Mouse (Mus musculus) effector memory CD4-positive, alpha-beta T cell, adult 7 months (primary cell): ENCODE results near the gene Tnk2. TPM values are rescaled to one million over a fixed set of nuclear protein-coding genes. Genes with fewer than 3 reads are reported as not detected.

Source experiments
- polyA plus RNA-seq: library from polyadenylated mRNA; unstranded; fragments of 100-300 nt; shearing (Covaris generic); gene quantifications from one replicate; pipeline ENCODE4 v1.2.1, GENCODE M21; 2017

Gene Tnk2
- 14.0 TPM for polyA plus RNA-seq

GRCm38 (mm10) chr16:32643661-32644061 is at the start of gene Tnk2:
Gene Tnk2 (plus strand): TSS chr16:32643874.

GRCm38 (mm10) chr16:32608712-32609400 is 34.8 kb upstream of the Tnk2 start, which contains the start of gene Tfrc:
Gene Tfrc (plus strand): TSS chr16:32608920.

Other genes with a start within 250 kb of the Tnk2 start
- gene Tm4sf19, start 243.4 kb upstream of the Tnk2 start, polyA plus RNA-seq = not detected
- gene Tctex1d2, start 224.2 kb upstream of the Tnk2 start, polyA plus RNA-seq = 3.0 TPM
- gene Pcyt1a, start 213.0 kb upstream of the Tnk2 start, polyA plus RNA-seq = 10.9 TPM
- not detected for gene Slc51a, start 156.0 kb upstream of the Tnk2 start, polyA plus RNA-seq
- not detected for gene Zdhhc19, start 147.6 kb upstream of the Tnk2 start, polyA plus RNA-seq
- gene Tfrc, start 35.0 kb upstream of the Tnk2 start, polyA plus RNA-seq = 50.8 TPM
- 0.60 TPM for gene Muc4, start 92.0 kb downstream of the Tnk2 start, polyA plus RNA-seq
- not detected for gene Muc20, start 153.6 kb downstream of the Tnk2 start, polyA plus RNA-seq
- not detected for gene Smbd1, start 166.6 kb downstream of the Tnk2 start, polyA plus RNA-seq
- 61.0 TPM for gene Fyttd1, start 233.6 kb downstream of the Tnk2 start, polyA plus RNA-seq
- gene Rubcn, start 233.9 kb downstream of the Tnk2 start, polyA plus RNA-seq = 8.5 TPM